Mouse (Mus musculus) midbrain, embryonic 15.5 days (tissue): ENCODE results near the gene Ly6g6f. TPM values are rescaled to one million over a fixed set of nuclear protein-coding genes. Genes with fewer than 3 reads are reported as not detected.
"Not testable (repeated sequence)": the region's sequence is repeated elsewhere in the genome, so short reads cannot be mapped to it uniquely, and the experiment has no call there.

ENCODE experiments used
- ATAC-seq: fragments of 200-750 bp; cut with Nextera tagmentation; replicated peaks from 2 replicates; pipeline ENCODE4 v1.8.0; 2017; ENCODE audit warnings: moderate TSS enrichment
- H3K27ac ChIP-seq: fragments of 300-500 bp; sonication (generic); 2 replicates; pipeline ENCODE4 v1.5.1; 2015; ENCODE audit warnings: mild to moderate bottlenecking, inconsistent platforms
- H3K27me3 ChIP-seq: fragments of 300-500 bp; sonication (generic); replicated peaks from 2 replicates; pipeline ENCODE4 v1.6.1; 2015; ENCODE audit warnings: inconsistent platforms
- H3K36me3 ChIP-seq: fragments of 300-500 bp; sonication (generic); replicated peaks from 2 replicates; pipeline ENCODE4 v1.6.1; 2015; ENCODE audit warnings: inconsistent platforms
- H3K4me1 ChIP-seq: fragments of 300-500 bp; sonication (generic); 2 replicates; pipeline ENCODE4 v1.6.1; 2015; ENCODE audit warnings: inconsistent platforms
- H3K4me2 ChIP-seq: fragments of 300-500 bp; sonication (generic); 2 replicates; pipeline ENCODE4 v1.6.1; 2015; ENCODE audit warnings: inconsistent platforms, mild to moderate bottlenecking, moderate library complexity
- H3K4me3 ChIP-seq: fragments of 300-500 bp; sonication (generic); 2 replicates; pipeline ENCODE4 v1.5.1; 2015; ENCODE audit warnings: mild to moderate bottlenecking, inconsistent platforms
- H3K9ac ChIP-seq: fragments of 300-500 bp; sonication (generic); 2 replicates; pipeline ENCODE4 v1.6.1; 2015; ENCODE audit warnings: mild to moderate bottlenecking, inconsistent platforms
- H3K9me3 ChIP-seq: fragments of 300-500 bp; sonication (generic); 2 replicates; pipeline ENCODE4 v1.6.1; 2016; ENCODE audit warnings: inconsistent platforms
- WGBS: fragments of 180-500 bp; shearing (Covaris S2); methylation state at CpG from one replicate; pipeline ENCODE4 v1.1.7; 2015; ENCODE audit warnings: mixed read lengths; 5-methylcytosine and 5-hydroxymethylcytosine counted together
- polyA plus RNA-seq: library from polyadenylated mRNA; unstranded; fragments of >200 nt; fragmentation: Nextera tagmentation; extraction: Ambion mirVana; gene quantifications from 2 replicates; pipeline ENCODE4 v1.2.1, GENCODE M21; 2015

Ly6g6f gene
- polyA plus RNA-seq, 1 experiment from 2014 or later, result not detected

DNA sequence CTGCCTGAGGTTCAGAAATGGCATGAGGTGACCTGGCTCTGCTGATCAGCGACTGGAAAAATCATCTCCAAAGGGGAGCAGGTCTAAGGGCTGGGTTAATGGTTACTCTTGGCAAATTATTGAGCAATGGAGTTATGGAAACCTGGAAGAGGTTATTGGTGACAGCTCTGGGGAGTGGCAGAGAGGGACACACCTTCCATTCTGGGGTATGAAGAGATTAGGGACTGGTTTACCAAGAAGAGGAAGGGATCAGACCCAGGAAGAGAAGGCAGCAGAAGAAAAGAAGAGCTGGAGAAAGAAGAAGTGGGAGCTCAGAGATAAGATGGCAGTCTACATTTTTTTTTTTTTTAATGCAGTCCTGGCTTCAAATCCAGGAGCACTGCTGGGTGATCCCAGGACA, 37.7 kb downstream of the Ly6g6f start:
- Histone ChIP-seq H3K4me1 (peaks cover 32% of the 10 kb centered on the region), H3K9me3 (no peaks in the 10 kb centered on the region), H3K27me3 (no peaks in the 10 kb centered on the region), H3K27ac (no peak overlapping the region), H3K4me2 (no peak overlapping the region), H3K36me3 (no peaks in the 10 kb centered on the region), H3K4me3 (no peak overlapping the region), H3K9ac (no peak overlapping the region)
- no peak for ATAC-seq
- 49% methylated on average over 1 of the region's 1 CpGs for WGBS

- H3K36me3 ChIP-seq, result no peaks in the 10 kb centered on the region
- no peaks in the 10 kb centered on the region for H3K9me3 ChIP-seq
- H3K27ac ChIP-seq, result peak within 1 kb of the TSS; percentile 53
- peak within 1 kb of the TSS; percentile 95 for H3K4me2 ChIP-seq
- H3K27me3 ChIP-seq, result no peaks in the 10 kb centered on the region
- peak within 1 kb of the TSS; percentile 57 for H3K9ac ChIP-seq
- WGBS, result 3% methylated on average over 33 of the region's 33 CpGs
- peaks cover 26% of the 10 kb centered on the region for H3K4me1 ChIP-seq
- ATAC-seq, result peak; percentile 99
- H3K4me3 ChIP-seq, result peak within 1 kb of the TSS; percentile 64
These were observed 38.5 kb downstream of the Ly6g6f start, which contains the start of gene Msh5 for GRCm38 (mm10) chr17:35046681-35047455. TSS of gene Msh5 (minus strand) at chr17:35046745.

DNA sequence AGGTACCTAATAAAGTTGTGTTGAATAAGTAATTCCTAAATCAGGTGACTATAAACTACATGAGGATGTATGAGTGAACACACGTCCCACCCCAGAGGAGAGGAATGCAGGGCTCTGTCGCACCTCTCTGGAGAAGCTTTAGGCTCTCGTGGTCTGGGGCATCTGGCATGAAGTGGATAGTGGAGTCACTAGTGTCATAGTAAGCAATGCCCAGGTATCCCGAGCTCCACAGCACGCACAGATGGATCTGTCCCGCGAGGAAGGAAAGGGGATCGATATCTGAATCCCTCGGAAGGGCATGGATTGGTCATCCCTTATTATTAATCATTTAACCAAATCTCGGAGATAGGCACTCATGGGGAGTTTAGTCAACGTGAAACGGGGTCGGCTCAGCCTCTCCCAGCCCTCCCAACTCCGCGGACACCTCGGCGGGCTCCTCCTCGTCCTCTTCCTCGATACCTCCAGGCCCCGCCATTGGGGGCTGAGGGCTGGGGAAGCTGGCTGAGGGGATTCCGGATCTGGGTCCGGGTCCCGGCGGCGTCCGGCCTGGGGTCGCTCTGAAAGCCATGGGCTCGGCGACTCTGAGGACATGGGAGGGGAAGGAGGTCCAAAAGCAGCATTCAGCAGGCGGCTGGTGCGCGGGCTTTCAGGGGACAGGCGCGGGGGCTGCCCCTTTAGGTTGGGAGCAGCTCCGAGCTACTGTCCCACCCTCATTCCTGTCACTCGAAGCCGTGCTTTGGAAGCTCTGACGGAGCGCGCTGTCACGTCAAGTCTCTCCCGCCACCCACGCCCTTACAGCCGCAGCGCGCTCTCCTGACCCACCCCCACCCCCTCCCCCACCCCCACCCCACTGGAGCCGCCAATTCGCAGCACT, 39.4 kb downstream of the Ly6g6f start:
- H3K4me3 ChIP-seq, result peak overlapping the region; percentile 64
- peak overlapping the region; percentile 95 for H3K4me2 ChIP-seq
- H3K27ac ChIP-seq, result peak overlapping the region; percentile 53
- no peaks in the 10 kb centered on the region for H3K36me3 ChIP-seq
- 5% methylated on average over 46 of the region's 48 CpGs for WGBS
- peaks cover 18% of the 10 kb centered on the region for H3K4me1 ChIP-seq
- no peaks in the 10 kb centered on the region for H3K9me3 ChIP-seq
- peak overlapping the region; percentile 57 for H3K9ac ChIP-seq
- H3K27me3 ChIP-seq, result no peaks in the 10 kb centered on the region
- peak; percentile 82; the same call in 1 of the 2 replicates for ATAC-seq

GRCm38 (mm10) chr17:35044904-35045806, 40.3 kb downstream of the Ly6g6f start:
- ATAC-seq, result no peak
- peak overlapping the region; percentile 95 for H3K4me2 ChIP-seq
- H3K4me3 ChIP-seq, result 0 out of 2 replicates have a peak overlapping the region, but pooled peaks have one; percentile 64

GRCm38 (mm10) chr17:35043794-35044193, 41.6 kb downstream of the Ly6g6f start:
- Histone ChIP-seq H3K4me2 (no peak overlapping the region), H3K36me3 (no peaks in the 10 kb centered on the region), H3K27me3 (no peaks in the 10 kb centered on the region), H3K4me1 (peaks cover 8% of the 10 kb centered on the region), H3K9ac (no peak overlapping the region), H3K9me3 (no peaks in the 10 kb centered on the region), H3K4me3 (no peak overlapping the region), H3K27ac (no peak overlapping the region)
- no peak for ATAC-seq
- WGBS, result 88% methylated on average over 4 of the region's 4 CpGs

More at GRCm38 (mm10) chr17:35044904-35045806, 40.3 kb downstream of the Ly6g6f start:
- Histone ChIP-seq H3K9me3 (no peaks in the 10 kb centered on the region), H3K9ac (no peak overlapping the region), H3K36me3 (no peaks in the 10 kb centered on the region), H3K27me3 (no peaks in the 10 kb centered on the region), H3K4me1 (peaks cover 16% of the 10 kb centered on the region), H3K27ac (no peak overlapping the region)
- 88% methylated on average over 7 of the region's 7 CpGs for WGBS

- H3K4me1 ChIP-seq, result no peaks in the 10 kb centered on the region
- no peak overlapping the region for H3K9ac ChIP-seq
- no peak overlapping the region for H3K4me2 ChIP-seq
- no peaks in the 10 kb centered on the region for H3K9me3 ChIP-seq
- H3K36me3 ChIP-seq, result no peaks in the 10 kb centered on the region
- H3K4me3 ChIP-seq, result no peak overlapping the region
- ATAC-seq, result no peak
- WGBS, result 86% methylated on average over 11 of the region's 11 CpGs
- H3K27ac ChIP-seq, result no peak overlapping the region
- no peaks in the 10 kb centered on the region for H3K27me3 ChIP-seq
These were observed 46.1 kb downstream of the Ly6g6f start for GRCm38 (mm10) chr17:35039121-35039873.

DNA sequence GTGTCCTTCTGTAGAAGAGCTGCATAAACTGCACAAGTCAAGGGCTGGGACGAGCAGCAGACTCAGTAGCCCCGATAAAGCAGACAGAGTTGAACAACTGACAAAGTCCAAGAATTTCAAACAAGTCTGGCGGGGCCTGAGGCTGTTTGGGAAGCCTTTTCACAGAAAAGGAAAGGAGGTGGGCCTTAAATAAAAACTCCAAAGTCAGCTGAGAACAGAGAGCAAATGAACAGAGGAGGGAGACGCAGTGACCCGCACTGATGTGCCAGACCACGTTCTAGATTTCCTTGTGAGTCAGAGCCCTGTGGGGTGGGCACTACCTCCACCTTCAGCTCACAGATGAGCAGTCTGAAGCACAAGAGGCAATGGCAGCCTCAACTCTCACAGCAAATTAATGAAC, 50.5 kb downstream of the Ly6g6f start:
- Histone ChIP-seq H3K36me3 (no peaks in the 10 kb centered on the region), H3K4me1 (peaks cover 2% of the 10 kb centered on the region), H3K27ac (no peak overlapping the region), H3K9me3 (no peaks in the 10 kb centered on the region), H3K9ac (no peak overlapping the region), H3K27me3 (no peaks in the 10 kb centered on the region), H3K4me3 (no peak overlapping the region), H3K4me2 (no peak overlapping the region)
- 78% methylated on average over 6 of the region's 6 CpGs for WGBS
- ATAC-seq, result no peak

- not testable (repeated sequence) for H3K36me3 ChIP-seq, H3K4me1 ChIP-seq, H3K27me3 ChIP-seq, H3K9me3 ChIP-seq, H3K27ac ChIP-seq, H3K4me3 ChIP-seq, ATAC-seq, H3K4me2 ChIP-seq, H3K9ac ChIP-seq
- 84% methylated on average over 1 of the region's 1 CpGs for WGBS
These were observed 51.7 kb downstream of the Ly6g6f start for GRCm38 (mm10) chr17:35033703-35034102.

- no peak overlapping the region for H3K4me3 ChIP-seq
- ATAC-seq, result no peak
- H3K9ac ChIP-seq, result no peak overlapping the region
- peaks cover 6% of the 10 kb centered on the region for H3K4me1 ChIP-seq
- WGBS, result 73% methylated on average over 8 of the region's 8 CpGs
- H3K36me3 ChIP-seq, result no peaks in the 10 kb centered on the region
- no peaks in the 10 kb centered on the region for H3K9me3 ChIP-seq
- no peak overlapping the region for H3K27ac ChIP-seq
- H3K27me3 ChIP-seq, result no peaks in the 10 kb centered on the region
- no peak overlapping the region for H3K4me2 ChIP-seq
These were observed 53.0 kb downstream of the Ly6g6f start for GRCm38 (mm10) chr17:35032323-35032870.

DNA sequence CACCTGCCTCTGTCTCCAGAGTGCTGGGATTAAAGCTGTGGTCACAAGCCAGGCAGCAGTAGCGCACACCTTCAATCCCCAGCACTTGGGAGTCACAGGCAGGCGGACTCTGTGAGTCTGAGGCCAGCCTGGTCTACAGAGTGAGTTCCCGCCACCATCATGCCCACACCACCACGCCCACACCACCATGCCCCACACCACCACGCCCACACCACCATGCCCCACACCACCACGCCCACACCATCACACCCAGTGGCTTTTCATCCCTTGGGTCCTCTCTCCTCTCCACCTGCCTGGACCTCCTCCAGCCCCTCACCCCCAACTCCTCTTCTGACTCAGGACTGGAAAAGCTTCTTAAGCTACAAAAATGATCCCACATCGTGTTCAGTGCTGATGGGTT, 53.5 kb downstream of the Ly6g6f start:
- Histone ChIP-seq H3K27me3 (no peaks in the 10 kb centered on the region), H3K4me1 (peaks cover 9% of the 10 kb centered on the region), H3K4me3 (no peak overlapping the region), H3K36me3 (no peaks in the 10 kb centered on the region), H3K27ac (no peak overlapping the region), H3K4me2 (no peak overlapping the region), H3K9ac (no peak overlapping the region), H3K9me3 (no peaks in the 10 kb centered on the region)
- 91% methylated on average over 7 of the region's 7 CpGs for WGBS
- no peak for ATAC-seq

- ATAC-seq, result no peak
- no peak overlapping the region for H3K27ac ChIP-seq
- no peaks in the 10 kb centered on the region for H3K27me3 ChIP-seq
- no peak overlapping the region for H3K4me2 ChIP-seq
- peaks cover 9% of the 10 kb centered on the region for H3K4me1 ChIP-seq
- H3K4me3 ChIP-seq, result no peak overlapping the region
- no peak overlapping the region for H3K9ac ChIP-seq
- H3K9me3 ChIP-seq, result no peaks in the 10 kb centered on the region
- WGBS, result 91% methylated on average over 11 of the region's 11 CpGs
- no peaks in the 10 kb centered on the region for H3K36me3 ChIP-seq
These were observed 54.1 kb downstream of the Ly6g6f start for GRCm38 (mm10) chr17:35031272-35031671.
